Mouse (Mus musculus) ES-E14 (cell line): ENCODE data around the gene Fut11.

Source experiments
- CHD2 ChIP-seq: IDR thresholded peaks from 2 replicates; pipeline ENCODE4 v1.6.1; 2014; ENCODE audit warnings: mild to moderate bottlenecking, low read depth, low read length, inconsistent platforms
- MAFK ChIP-seq: IDR thresholded peaks from 2 replicates; pipeline ENCODE4 v1.6.1; 2014; ENCODE audit warnings: mild to moderate bottlenecking, low read depth, low read length, inconsistent platforms; ENCODE audit not compliant: insufficient read depth
- ZNF384 ChIP-seq: IDR thresholded peaks from 2 replicates; pipeline ENCODE4 v1.6.1; 2012; ENCODE audit warnings: low read depth, low read length, inconsistent platforms

GRCm38 (mm10) chr14:20651722-20652256, 43.0 kb upstream of the Fut11 start:
- no peak for TF ChIP-seq ZNF384
- no peak for TF ChIP-seq CHD2
- TF ChIP-seq MAFK: no peak
